Mouse (Mus musculus): ENCODE measurements around the gene Baz2b.

Baz2b gene

GRCm38 (mm10) chr2:60011526-60011925 lies 198.1 kb downstream of the Baz2b start:
- no peak for DNase-seq (ENCODE audit: low spot score in 2 of 2)

- DNase-seq (ENCODE audit: low spot score in 2 of 2), result peak in 1 of 2 experiments; percentile 13
These were observed 206.0 kb downstream of the Baz2b start for GRCm38 (mm10) chr2:60003665-60004045.

- DNase-seq (ENCODE audit: low spot score in 2 of 2), result no peak
These were observed 206.5 kb downstream of the Baz2b start for GRCm38 (mm10) chr2:60003038-60003664.

- no peak for DNase-seq (ENCODE audit: low spot score in 2 of 2)
These were observed 209.4 kb downstream of the Baz2b start for GRCm38 (mm10) chr2:60000268-60000667.

- DNase-seq (ENCODE audit: low spot score in 2 of 2), result no peak
These were observed 212.0 kb downstream of the Baz2b start for GRCm38 (mm10) chr2:59997479-59998228.

GRCm38 (mm10) chr2:59996911-59997310 lies 212.7 kb downstream of the Baz2b start:
- no peak for DNase-seq (ENCODE audit: low spot score in 2 of 2)

GRCm38 (mm10) chr2:59993190-59993535 lies 216.5 kb downstream of the Baz2b start:
- DNase-seq (ENCODE audit: low spot score in 2 of 2), result no peak

GRCm38 (mm10) chr2:59992488-59993189 lies 217.0 kb downstream of the Baz2b start:
- no peak for DNase-seq (ENCODE audit: low spot score in 2 of 2)

GRCm38 (mm10) chr2:59991775-59992174 lies 217.9 kb downstream of the Baz2b start:
- no peak for DNase-seq (ENCODE audit: low spot score in 2 of 2)

- no peak for DNase-seq (ENCODE audit: low spot score in 2 of 2)
These were observed 222.1 kb downstream of the Baz2b start for GRCm38 (mm10) chr2:59987521-59987920.

GRCm38 (mm10) chr2:59979488-59980220 lies 230.0 kb downstream of the Baz2b start:
- no peak for DNase-seq (ENCODE audit: low spot score in 2 of 2)

GRCm38 (mm10) chr2:59976680-59977079 lies 233.0 kb downstream of the Baz2b start:
- no peak for DNase-seq (ENCODE audit: low spot score in 2 of 2)

- DNase-seq (ENCODE audit: low spot score in 2 of 2), result no peak
These were observed 233.9 kb downstream of the Baz2b start for GRCm38 (mm10) chr2:59975772-59976171.

- no peak for DNase-seq (ENCODE audit: low spot score in 2 of 2)
These were observed 235.7 kb downstream of the Baz2b start for GRCm38 (mm10) chr2:59973962-59974361.

GRCm38 (mm10) chr2:59973104-59973641 lies 236.5 kb downstream of the Baz2b start:
- no peak for DNase-seq (ENCODE audit: low spot score in 2 of 2)

- DNase-seq (ENCODE audit: low spot score in 2 of 2), result no peak
These were observed 239.1 kb downstream of the Baz2b start for GRCm38 (mm10) chr2:59970511-59970910.

GRCm38 (mm10) chr2:59969099-59969498 lies 240.5 kb downstream of the Baz2b start:
- DNase-seq (ENCODE audit: low spot score in 2 of 2), result no peak

GRCm38 (mm10) chr2:59968593-59968992 lies 241.0 kb downstream of the Baz2b start:
- no peak for DNase-seq (ENCODE audit: low spot score in 2 of 2)

GRCm38 (mm10) chr2:59966454-59966853 lies 243.2 kb downstream of the Baz2b start:
- DNase-seq (ENCODE audit: low spot score in 2 of 2), result no peak

- no peak for DNase-seq (ENCODE audit: low spot score in 2 of 2)
These were observed 246.6 kb downstream of the Baz2b start for GRCm38 (mm10) chr2:59963011-59963410.

- no peak for DNase-seq (ENCODE audit: low spot score in 2 of 2)
These were observed 247.1 kb downstream of the Baz2b start for GRCm38 (mm10) chr2:59962579-59962978.

GRCm38 (mm10) chr2:59960495-59960772 lies 249.2 kb downstream of the Baz2b start:
- DNase-seq (ENCODE audit: low spot score in 2 of 2), result no peak
